Mouse (Mus musculus) lung, adult 2 months (tissue): Measurements from ENCODE around the gene Ctso.

Experiments used
- CTCF ChIP-seq: fragments of 200-500 bp; IDR thresholded peaks from 2 replicates; pipeline ENCODE4 v1.5.1; 2011; ENCODE audit warnings: mild to moderate bottlenecking, low read length, control low read depth; ENCODE audit not compliant: insufficient read depth
- POLR2A ChIP-seq: fragments of 200-500 bp; IDR thresholded peaks from 2 replicates; pipeline ENCODE4 v1.6.1; 2011; ENCODE audit warnings: low read depth, mild to moderate bottlenecking, control low read depth, low read length, borderline replicate concordance; ENCODE audit errors: extremely low read depth

DNA sequence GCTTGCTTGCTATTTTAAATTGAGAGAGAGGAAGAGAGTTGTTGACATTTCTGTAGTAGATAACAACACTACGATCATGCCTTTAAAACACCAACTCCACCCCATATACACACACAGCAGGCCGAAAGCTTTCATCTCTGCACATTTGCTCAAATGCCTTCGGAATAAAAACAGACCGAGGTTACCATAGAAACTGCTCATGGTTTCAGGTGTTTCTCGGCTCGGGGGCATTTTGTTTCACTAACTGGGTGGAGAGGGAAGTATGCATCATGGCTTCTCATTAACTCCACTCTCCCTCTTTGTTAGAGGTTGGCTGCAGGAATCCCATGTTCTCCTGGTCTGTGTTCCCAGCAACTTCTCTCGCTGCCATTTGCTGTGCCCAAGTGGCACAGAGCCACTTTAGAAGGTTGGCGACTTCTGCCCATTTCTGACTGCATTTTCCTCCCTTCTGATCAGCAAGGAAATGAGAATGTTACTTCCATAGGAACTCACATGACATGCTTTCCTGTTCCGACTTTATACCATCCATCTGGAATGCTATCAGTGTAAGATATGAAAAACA lies 5.6 kb upstream of the Ctso start:
- TF ChIP-seq POLR2A (no peak), CTCF (no peak)
